Mouse (Mus musculus) forebrain, embryonic 12.5 days (tissue): ENCODE measurements at regions not wholly inside any gene's neighbourhood (a gene's known extent, or its start where the extent isn't known, plus 50 kb on each side); places are given as distances from the start of the nearest gene placed in this dataset.

Experiments used
- ATAC-seq: fragments of 200-750 bp; cut with Nextera tagmentation; 2 replicates; pipeline ENCODE4 v1.8.0; 2017; ENCODE audit warnings: moderate TSS enrichment; ENCODE audit not compliant: low FRiP score
- H3K27ac ChIP-seq: fragments of 300-500 bp; sonication (generic); 2 replicates; pipeline ENCODE4 v1.5.1; 2016; ENCODE audit warnings: mild to moderate bottlenecking
- H3K27me3 ChIP-seq: fragments of 300-500 bp; sonication (generic); 2 replicates; pipeline ENCODE4 v1.6.1; 2016; ENCODE audit warnings: mild to moderate bottlenecking
- H3K36me3 ChIP-seq: fragments of 300-500 bp; sonication (generic); replicated peaks from 2 replicates; pipeline ENCODE4 v1.6.1; 2016; ENCODE audit warnings: mild to moderate bottlenecking
- H3K4me1 ChIP-seq: fragments of 300-500 bp; sonication (generic); 2 replicates; pipeline ENCODE4 v1.6.1; 2016
- H3K4me2 ChIP-seq: fragments of 300-500 bp; sonication (generic); 2 replicates; pipeline ENCODE4 v1.6.1; 2016; ENCODE audit warnings: mild to moderate bottlenecking, moderate library complexity
- H3K4me3 ChIP-seq: fragments of 300-500 bp; sonication (generic); replicated peaks from 2 replicates; pipeline ENCODE4 v1.5.1; 2016; ENCODE audit warnings: mild to moderate bottlenecking
- H3K9ac ChIP-seq: fragments of 300-500 bp; sonication (generic); 2 replicates; pipeline ENCODE4 v1.6.1; 2016; ENCODE audit warnings: mild to moderate bottlenecking
- H3K9me3 ChIP-seq: fragments of 300-500 bp; sonication (generic); 2 replicates; pipeline ENCODE4 v1.6.1; 2016
- WGBS: fragments of 180-500 bp; shearing (Covaris S2); methylation state at CpG from one replicate; pipeline ENCODE4 v1.1.7; 2016; 5-methylcytosine and 5-hydroxymethylcytosine counted together

- WGBS, result 32% methylated on average over 7 of the region's 7 CpGs
- Histone ChIP-seq H3K9me3 (no peaks in the 10 kb centered on the region), H3K27me3 (no peaks in the 10 kb centered on the region), H3K36me3 (no peaks in the 10 kb centered on the region), H3K4me1 (peaks cover 17% of the 10 kb centered on the region), H3K27ac (no peak overlapping the region), H3K9ac (no peak overlapping the region), H3K4me3 (no peak overlapping the region), H3K4me2 (peak overlapping the region; percentile 25; the same call in 1 of the 2 replicates)
- peak; percentile 80 for ATAC-seq
These were observed 192.9 kb upstream of the Tbc1d5 start for GRCm38 (mm10) chr17:51371937-51372479.

DNA sequence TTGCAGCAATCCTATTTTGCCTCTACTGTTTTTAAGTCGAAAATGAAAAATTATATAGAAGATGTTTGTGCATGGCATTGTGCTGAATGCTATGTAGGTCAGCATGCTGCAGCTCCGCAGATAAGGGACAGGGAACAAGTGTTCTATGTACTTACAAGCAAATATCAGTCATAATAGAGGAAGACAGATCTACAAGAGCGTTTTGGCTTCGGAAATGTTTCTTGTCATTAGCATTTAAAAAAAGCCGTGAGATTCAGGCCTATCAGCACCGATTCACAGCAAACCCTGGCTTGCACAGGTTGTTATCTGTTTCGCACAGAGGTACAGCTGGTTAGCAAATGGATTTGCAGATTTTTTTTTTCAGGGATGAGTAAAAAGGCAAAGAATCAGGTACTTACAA lies 191.8 kb upstream of the Tbc1d5 start:
- H3K27me3 ChIP-seq, result no peaks in the 10 kb centered on the region
- no peak for ATAC-seq
- no peaks in the 10 kb centered on the region for H3K36me3 ChIP-seq
- no peak overlapping the region for H3K4me2 ChIP-seq
- no peak overlapping the region for H3K9ac ChIP-seq
- peaks cover 17% of the 10 kb centered on the region for H3K4me1 ChIP-seq
- H3K4me3 ChIP-seq, result no peak overlapping the region
- no peaks in the 10 kb centered on the region for H3K9me3 ChIP-seq
- WGBS, result 77% methylated on average over 7 of the region's 7 CpGs
- H3K27ac ChIP-seq, result no peak overlapping the region

DNA sequence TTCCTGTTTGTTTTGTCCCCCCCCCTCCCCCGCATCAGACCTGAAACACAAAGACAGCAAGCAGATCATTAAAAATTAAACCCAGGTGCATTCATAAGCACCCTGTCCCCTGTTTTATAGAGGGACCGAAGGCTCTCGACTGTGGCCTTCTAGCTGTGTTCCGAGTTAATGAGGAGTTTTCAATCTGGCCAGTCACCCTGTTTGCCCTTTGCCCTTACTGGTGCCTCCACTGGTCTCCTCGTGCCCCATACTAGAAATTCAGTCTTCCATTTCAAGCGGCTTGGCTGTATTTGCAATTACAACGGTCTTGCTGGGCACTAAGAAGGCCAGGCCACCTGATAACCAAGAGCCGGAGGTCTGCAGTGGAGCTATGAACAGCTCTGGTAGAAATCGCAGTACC lies 190.9 kb upstream of the Tbc1d5 start:
- 50% methylated on average over 9 of the region's 9 CpGs for WGBS
- Histone ChIP-seq H3K36me3 (no peaks in the 10 kb centered on the region), H3K9ac (no peak overlapping the region), H3K9me3 (no peaks in the 10 kb centered on the region), H3K4me1 (peaks cover 17% of the 10 kb centered on the region), H3K4me2 (no peak overlapping the region), H3K27me3 (no peaks in the 10 kb centered on the region), H3K4me3 (no peak overlapping the region), H3K27ac (no peak overlapping the region)
- ATAC-seq, result no peak

- H3K36me3 ChIP-seq, result no peaks in the 10 kb centered on the region
- WGBS, result 93% methylated on average over 7 of the region's 7 CpGs
- no peak for ATAC-seq
- no peak overlapping the region for H3K4me2 ChIP-seq
- no peak overlapping the region for H3K27ac ChIP-seq
- peaks cover 10% of the 10 kb centered on the region for H3K4me1 ChIP-seq
- H3K9ac ChIP-seq, result no peak overlapping the region
- H3K9me3 ChIP-seq, result no peaks in the 10 kb centered on the region
- no peak overlapping the region for H3K4me3 ChIP-seq
- H3K27me3 ChIP-seq, result no peaks in the 10 kb centered on the region
These were observed 183.6 kb upstream of the Tbc1d5 start for GRCm38 (mm10) chr17:51362801-51363200.

GRCm38 (mm10) chr17:51362271-51362670 lies 183.1 kb upstream of the Tbc1d5 start:
- ATAC-seq, result no peak
- Histone ChIP-seq H3K4me2 (no peak overlapping the region), H3K4me3 (no peak overlapping the region), H3K4me1 (peaks cover 13% of the 10 kb centered on the region), H3K9me3 (no peaks in the 10 kb centered on the region), H3K27me3 (no peaks in the 10 kb centered on the region), H3K36me3 (no peaks in the 10 kb centered on the region), H3K27ac (no peak overlapping the region), H3K9ac (no peak overlapping the region)
- 95% methylated on average over 12 of the region's 12 CpGs for WGBS

GRCm38 (mm10) chr17:51358362-51358739 lies 179.2 kb upstream of the Tbc1d5 start:
- WGBS, result 14% methylated on average over 4 of the region's 4 CpGs
- no peak overlapping the region for H3K4me3 ChIP-seq

DNA sequence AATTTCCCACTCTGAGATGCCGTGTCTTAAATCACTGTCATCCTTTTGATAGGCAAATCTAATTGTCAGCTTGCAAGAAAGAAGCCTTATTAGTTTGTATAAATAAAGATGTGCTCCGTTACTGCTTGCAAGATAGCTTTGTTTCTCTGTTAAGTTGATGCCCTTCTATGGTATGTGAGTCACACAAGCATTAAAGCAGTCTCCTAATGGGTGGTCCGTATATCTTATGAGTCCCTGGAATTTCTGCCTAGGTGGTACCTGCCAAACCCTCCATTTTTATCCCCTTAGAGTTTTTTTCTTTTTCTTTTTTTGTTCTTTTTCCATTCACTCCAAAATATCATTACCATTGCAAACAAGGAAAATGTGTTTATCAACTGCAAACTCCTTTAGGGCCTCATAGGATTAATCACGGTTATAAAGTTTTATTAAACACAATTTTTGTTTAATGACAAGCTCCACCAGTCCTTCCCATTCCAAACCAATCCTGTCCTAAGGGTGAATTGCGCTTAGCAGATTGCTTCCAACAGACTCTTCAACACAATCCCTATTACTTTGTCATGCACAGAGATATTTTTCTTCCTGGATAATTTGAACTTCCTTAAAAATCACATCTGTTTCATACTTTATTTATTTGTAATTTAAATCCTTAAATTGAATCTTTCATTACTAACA lies 178.7 kb upstream of the Tbc1d5 start:
- no peak overlapping the region for H3K27ac ChIP-seq
- H3K4me2 ChIP-seq, result no peak overlapping the region
- H3K9ac ChIP-seq, result no peak overlapping the region
- H3K36me3 ChIP-seq, result no peaks in the 10 kb centered on the region
- ATAC-seq, result no peak
- H3K9me3 ChIP-seq, result no peaks in the 10 kb centered on the region
- H3K27me3 ChIP-seq, result no peaks in the 10 kb centered on the region
- 59% methylated on average over 5 of the region's 5 CpGs for whole genome bisulfite sequencing
- no peak overlapping the region for H3K4me3 ChIP-seq
- H3K4me1 ChIP-seq, result peaks cover 13% of the 10 kb centered on the region

More at GRCm38 (mm10) chr17:51358362-51358739, 179.2 kb upstream of the Tbc1d5 start:
- Histone ChIP-seq H3K4me2 (no peak overlapping the region), H3K36me3 (no peaks in the 10 kb centered on the region), H3K27me3 (no peaks in the 10 kb centered on the region), H3K27ac (no peak overlapping the region), H3K9ac (no peak overlapping the region), H3K4me1 (peaks cover 13% of the 10 kb centered on the region), H3K9me3 (no peaks in the 10 kb centered on the region)
- ATAC-seq, result peak; percentile 88

GRCm38 (mm10) chr17:51356447-51356846 lies 177.3 kb upstream of the Tbc1d5 start:
- peaks cover 13% of the 10 kb centered on the region for H3K4me1 ChIP-seq
- no peaks in the 10 kb centered on the region for H3K36me3 ChIP-seq
- H3K27ac ChIP-seq, result no peak overlapping the region
- no peaks in the 10 kb centered on the region for H3K9me3 ChIP-seq
- WGBS, result 86% methylated on average over 8 of the region's 8 CpGs
- no peak overlapping the region for H3K4me2 ChIP-seq
- H3K4me3 ChIP-seq, result no peak overlapping the region
- no peaks in the 10 kb centered on the region for H3K27me3 ChIP-seq
- ATAC-seq, result no peak
- no peak overlapping the region for H3K9ac ChIP-seq

GRCm38 (mm10) chr17:51321868-51322267 lies 142.7 kb upstream of the Tbc1d5 start:
- Histone ChIP-seq H3K4me2 (no peak overlapping the region), H3K27ac (no peak overlapping the region), H3K36me3 (no peaks in the 10 kb centered on the region), H3K27me3 (no peaks in the 10 kb centered on the region), H3K9me3 (no peaks in the 10 kb centered on the region), H3K4me1 (no peaks in the 10 kb centered on the region), H3K4me3 (no peak overlapping the region), H3K9ac (no peak overlapping the region)
- 76% methylated on average over 7 of the region's 7 CpGs for WGBS
- ATAC-seq, result no peak

DNA sequence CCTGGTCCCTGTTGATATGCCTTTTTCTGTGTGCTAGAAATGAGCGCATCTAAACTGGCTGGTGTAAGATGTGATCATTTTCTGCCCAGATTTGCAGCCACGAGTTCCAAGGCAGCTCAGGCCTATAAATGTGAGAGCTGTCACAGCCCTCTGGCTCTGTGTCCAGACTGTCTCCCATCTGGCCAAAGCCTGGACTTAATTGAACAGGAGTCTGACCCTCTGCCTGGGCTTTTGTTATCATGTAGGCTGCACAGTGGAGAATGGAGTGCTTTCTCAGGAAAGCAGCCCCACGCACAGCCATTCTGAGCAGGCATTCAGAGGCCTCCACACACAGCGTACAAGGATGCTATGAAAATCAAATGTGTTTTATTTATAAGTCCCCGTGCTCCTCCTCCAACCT lies 141.9 kb upstream of the Tbc1d5 start:
- Histone ChIP-seq H3K9me3 (no peaks in the 10 kb centered on the region), H3K9ac (no peak overlapping the region), H3K36me3 (no peaks in the 10 kb centered on the region), H3K4me1 (no peaks in the 10 kb centered on the region), H3K27ac (no peak overlapping the region), H3K4me2 (no peak overlapping the region), H3K27me3 (no peaks in the 10 kb centered on the region), H3K4me3 (no peak overlapping the region)
- 62% methylated on average over 5 of the region's 5 CpGs for WGBS
- ATAC-seq, result peak; percentile 65

- Histone ChIP-seq H3K27me3 (no peaks in the 10 kb centered on the region), H3K27ac (no peak overlapping the region), H3K36me3 (no peaks in the 10 kb centered on the region), H3K9ac (no peak overlapping the region), H3K9me3 (no peaks in the 10 kb centered on the region), H3K4me2 (no peak overlapping the region), H3K4me1 (no peaks in the 10 kb centered on the region), H3K4me3 (no peak overlapping the region)
- WGBS, result 45% methylated on average over 14 of the region's 14 CpGs
- ATAC-seq, result no peak
These were observed 125.8 kb upstream of the Tbc1d5 start for GRCm38 (mm10) chr17:51304964-51305363.

DNA sequence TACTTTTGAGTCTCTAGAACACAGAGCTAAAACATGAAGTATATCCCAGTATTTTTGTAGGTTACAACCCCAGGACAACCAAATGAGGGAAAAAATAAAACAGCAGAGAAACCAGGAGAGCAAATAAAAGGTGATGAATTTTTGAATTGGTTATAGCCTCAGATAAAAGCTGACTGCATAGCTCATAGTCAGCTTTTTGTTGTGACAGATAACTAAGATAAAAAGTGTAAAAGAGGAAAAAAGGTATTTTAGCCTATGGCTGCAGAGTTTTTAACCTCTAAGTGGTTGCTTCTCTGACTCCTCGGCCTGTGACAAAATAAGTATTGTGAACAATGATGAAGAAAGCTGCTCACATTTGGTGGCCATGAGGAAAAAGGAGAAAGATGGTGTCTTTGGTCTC lies 111.6 kb upstream of the Tbc1d5 start:
- no peaks in the 10 kb centered on the region for H3K9me3 ChIP-seq
- H3K4me3 ChIP-seq, result no peak overlapping the region
- no peaks in the 10 kb centered on the region for H3K36me3 ChIP-seq
- H3K4me2 ChIP-seq, result no peak overlapping the region
- ATAC-seq, result no peak
- H3K27ac ChIP-seq, result no peak overlapping the region
- H3K9ac ChIP-seq, result no peak overlapping the region
- WGBS, result 94% methylated on average over 1 of the region's 1 CpGs
- no peaks in the 10 kb centered on the region for H3K27me3 ChIP-seq
- H3K4me1 ChIP-seq, result no peaks in the 10 kb centered on the region

DNA sequence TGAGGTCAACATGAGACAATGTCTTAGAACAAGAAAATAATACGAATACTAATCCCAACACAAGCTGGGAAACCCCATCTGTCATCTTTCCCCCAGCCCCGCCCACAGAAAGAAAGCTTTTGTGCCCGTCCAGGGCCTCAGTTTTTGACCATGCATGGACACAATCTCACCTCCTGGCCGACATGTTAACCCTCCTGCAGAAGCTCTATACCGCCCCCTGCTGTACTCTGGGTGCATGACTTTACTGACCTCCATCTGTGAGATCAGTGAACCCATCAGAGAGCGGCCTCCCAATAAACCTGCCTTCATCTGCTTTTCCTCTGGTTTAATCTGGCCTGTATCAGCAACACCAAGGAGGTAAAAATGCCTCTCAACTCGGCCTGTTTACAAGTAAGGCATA lies 109.6 kb upstream of the Tbc1d5 start:
- no peak overlapping the region for H3K27ac ChIP-seq
- no peaks in the 10 kb centered on the region for H3K36me3 ChIP-seq
- H3K4me1 ChIP-seq, result no peaks in the 10 kb centered on the region
- no peaks in the 10 kb centered on the region for H3K27me3 ChIP-seq
- H3K4me3 ChIP-seq, result no peak overlapping the region
- 71% methylated on average over 7 of the region's 7 CpGs for WGBS
- no peak overlapping the region for H3K9ac ChIP-seq
- no peak for ATAC-seq
- H3K9me3 ChIP-seq, result no peaks in the 10 kb centered on the region
- H3K4me2 ChIP-seq, result no peak overlapping the region
